Mouse (Mus musculus) hindbrain, embryonic 16.5 days (tissue): ENCODE measurements at regions not wholly inside any gene's neighbourhood (a gene's known extent, or its start where the extent isn't known, plus 50 kb on each side); places are given as distances from the start of the nearest gene placed in this dataset.

ENCODE experiments used
- ATAC-seq: fragments of 200-750 bp; cut with Nextera tagmentation; 2 replicates; pipeline ENCODE4 v1.8.0; 2017; ENCODE audit warnings: moderate TSS enrichment, moderate library complexity
- H3K27ac ChIP-seq: fragments of 300-500 bp; sonication (generic); 2 replicates; pipeline ENCODE4 v1.5.1; 2014; ENCODE audit warnings: low read depth, mild to moderate bottlenecking, control low read depth, low read length, moderate library complexity
- H3K27me3 ChIP-seq: fragments of 300-500 bp; sonication (generic); replicated peaks from 2 replicates; pipeline ENCODE4 v1.6.1; 2014; ENCODE audit warnings: low read length; ENCODE audit not compliant: control insufficient read depth, insufficient read depth
- H3K36me3 ChIP-seq: fragments of 300-500 bp; sonication (generic); 2 replicates; pipeline ENCODE4 v1.6.1; 2014; ENCODE audit warnings: mild to moderate bottlenecking, low read length, moderate library complexity, mixed read lengths; ENCODE audit not compliant: control insufficient read depth, insufficient read depth
- H3K4me1 ChIP-seq: fragments of 300-500 bp; sonication (generic); 2 replicates; pipeline ENCODE4 v1.6.1; 2014; ENCODE audit warnings: low read depth, low read length; ENCODE audit not compliant: control insufficient read depth, insufficient read depth
- H3K4me2 ChIP-seq: fragments of 300-500 bp; sonication (generic); 2 replicates; pipeline ENCODE4 v1.6.1; 2014; ENCODE audit warnings: mild to moderate bottlenecking, low read length, control low read depth, moderate library complexity
- H3K4me3 ChIP-seq: fragments of 300-500 bp; sonication (generic); 2 replicates; pipeline ENCODE4 v1.5.1; 2014; ENCODE audit warnings: mild to moderate bottlenecking, low read length, control low read depth, moderate library complexity
- H3K9ac ChIP-seq: fragments of 300-500 bp; sonication (generic); 2 replicates; pipeline ENCODE4 v1.6.1; 2014; ENCODE audit warnings: low read depth, mild to moderate bottlenecking, control low read depth, low read length, moderate library complexity
- H3K9me3 ChIP-seq: fragments of 300-500 bp; sonication (generic); 2 replicates; pipeline ENCODE4 v1.6.1; 2014; ENCODE audit warnings: mild to moderate bottlenecking, low read length, moderate library complexity; ENCODE audit not compliant: control insufficient read depth
- WGBS: fragments of 180-500 bp; shearing (Covaris S2); extraction: QIAGEN DNeasy Blood & Tissue Kit; methylation state at CpG from one replicate; pipeline ENCODE4 v1.1.7; 2014; 5-methylcytosine and 5-hydroxymethylcytosine counted together

- no peaks in the 10 kb centered on the region for H3K36me3 ChIP-seq
- no peak overlapping the region for H3K27ac ChIP-seq
- H3K9me3 ChIP-seq: no peaks in the 10 kb centered on the region
- H3K9ac ChIP-seq: no peak overlapping the region
- no peaks in the 10 kb centered on the region for H3K27me3 ChIP-seq
- H3K4me3 ChIP-seq: no peak overlapping the region
- 93% methylated on average over 3 of the region's 3 CpGs for WGBS
- no peak overlapping the region for H3K4me2 ChIP-seq
- ATAC-seq: no peak
- no peaks in the 10 kb centered on the region for H3K4me1 ChIP-seq
These were observed 142.9 kb upstream of the Dpyd start for GRCm38 (mm10) chr3:118418981-118419380.

DNA sequence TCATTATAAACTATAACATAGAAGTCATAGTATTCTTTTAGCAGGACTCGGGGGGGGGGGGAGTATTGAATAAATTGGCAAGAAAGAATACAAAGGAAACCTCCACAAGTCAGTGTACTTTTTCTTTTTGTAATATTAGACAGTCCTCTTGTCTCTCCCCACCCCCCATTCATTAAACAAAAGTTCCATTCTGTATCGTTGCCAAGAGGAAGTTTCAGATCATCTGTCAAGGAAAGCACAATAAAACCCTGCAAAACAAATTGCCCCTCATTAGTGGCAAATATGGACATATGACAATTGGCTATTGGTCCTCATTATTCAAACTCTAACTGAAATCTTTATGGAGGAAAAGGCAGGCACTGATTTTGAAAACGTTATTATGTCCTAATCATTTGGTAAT is 140.2 kb upstream of the Dpyd start:
- no peak overlapping the region for H3K9ac ChIP-seq
- ATAC-seq: no peak
- no peaks in the 10 kb centered on the region for H3K27me3 ChIP-seq
- H3K9me3 ChIP-seq: no peaks in the 10 kb centered on the region
- no peak overlapping the region for H3K4me3 ChIP-seq
- H3K4me2 ChIP-seq: no peak overlapping the region
- H3K36me3 ChIP-seq: no peaks in the 10 kb centered on the region
- no peak overlapping the region for H3K27ac ChIP-seq
- WGBS: 27% methylated on average over 3 of the region's 3 CpGs
- H3K4me1 ChIP-seq: peaks cover 4% of the 10 kb centered on the region; the same call in 1 of the 2 replicates

DNA sequence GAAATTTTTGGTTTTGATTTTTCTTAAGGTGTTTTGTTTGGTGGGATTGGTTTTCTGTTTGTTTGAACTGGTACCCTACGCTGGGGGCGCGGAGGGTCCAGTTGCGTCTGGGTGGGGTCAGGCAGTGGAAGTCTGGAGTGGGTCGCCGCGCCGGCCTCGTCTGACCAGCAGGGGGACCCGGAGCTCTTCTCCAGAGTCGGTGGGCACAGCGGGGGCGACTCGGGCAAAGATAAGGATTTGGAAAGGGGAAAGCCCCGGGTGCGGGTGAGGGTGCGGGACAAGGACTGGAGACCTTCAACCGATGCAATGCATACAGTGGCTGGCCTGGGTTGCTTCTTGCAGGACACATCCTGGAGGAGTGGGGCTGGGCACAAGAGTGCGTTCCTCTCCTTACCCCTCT is 136.2 kb upstream of the Dpyd start:
- Histone ChIP-seq H3K27me3 (no peaks in the 10 kb centered on the region; the same call in 1 of the 2 replicates), H3K4me2 (peak overlapping the region; percentile 73), H3K27ac (no peak overlapping the region), H3K4me1 (peaks cover 4% of the 10 kb centered on the region; the same call in 1 of the 2 replicates), H3K4me3 (peak overlapping the region; percentile 41), H3K9ac (peak overlapping the region; percentile 41), H3K9me3 (no peaks in the 10 kb centered on the region), H3K36me3 (no peaks in the 10 kb centered on the region)
- peak; percentile 44; the same call in 1 of the 2 replicates for ATAC-seq
- 5% methylated on average over 19 of the region's 19 CpGs for WGBS

DNA sequence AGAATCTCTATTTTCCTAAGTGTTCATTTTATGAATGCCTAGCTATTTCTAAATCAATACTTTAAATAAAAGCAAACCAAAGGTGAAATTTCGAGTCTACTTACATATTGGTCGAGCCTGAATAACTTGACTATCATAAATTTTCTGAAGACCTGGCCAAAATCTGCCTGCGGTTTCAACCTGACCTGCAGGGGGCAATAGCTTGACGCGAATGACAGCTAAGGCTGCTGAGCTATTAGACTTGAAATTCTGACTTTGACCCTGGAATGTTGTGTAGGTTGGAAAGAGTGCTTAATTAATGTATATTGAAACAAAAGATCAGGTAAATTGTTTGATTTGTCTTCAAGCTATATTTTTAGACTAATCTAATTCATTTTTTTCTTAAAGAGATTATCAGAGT is 133.4 kb upstream of the Dpyd start:
- no peak overlapping the region for H3K4me3 ChIP-seq
- no peak overlapping the region for H3K9ac ChIP-seq
- H3K27me3 ChIP-seq: peaks cover 2% of the 10 kb centered on the region; the same call in 1 of the 2 replicates
- no peaks in the 10 kb centered on the region for H3K36me3 ChIP-seq
- H3K4me1 ChIP-seq: peaks cover 4% of the 10 kb centered on the region; the same call in 1 of the 2 replicates
- H3K9me3 ChIP-seq: no peaks in the 10 kb centered on the region
- H3K27ac ChIP-seq: no peak overlapping the region
- 2% methylated on average over 5 of the region's 5 CpGs for WGBS
- H3K4me2 ChIP-seq: no peak overlapping the region
- no peak for ATAC-seq

DNA sequence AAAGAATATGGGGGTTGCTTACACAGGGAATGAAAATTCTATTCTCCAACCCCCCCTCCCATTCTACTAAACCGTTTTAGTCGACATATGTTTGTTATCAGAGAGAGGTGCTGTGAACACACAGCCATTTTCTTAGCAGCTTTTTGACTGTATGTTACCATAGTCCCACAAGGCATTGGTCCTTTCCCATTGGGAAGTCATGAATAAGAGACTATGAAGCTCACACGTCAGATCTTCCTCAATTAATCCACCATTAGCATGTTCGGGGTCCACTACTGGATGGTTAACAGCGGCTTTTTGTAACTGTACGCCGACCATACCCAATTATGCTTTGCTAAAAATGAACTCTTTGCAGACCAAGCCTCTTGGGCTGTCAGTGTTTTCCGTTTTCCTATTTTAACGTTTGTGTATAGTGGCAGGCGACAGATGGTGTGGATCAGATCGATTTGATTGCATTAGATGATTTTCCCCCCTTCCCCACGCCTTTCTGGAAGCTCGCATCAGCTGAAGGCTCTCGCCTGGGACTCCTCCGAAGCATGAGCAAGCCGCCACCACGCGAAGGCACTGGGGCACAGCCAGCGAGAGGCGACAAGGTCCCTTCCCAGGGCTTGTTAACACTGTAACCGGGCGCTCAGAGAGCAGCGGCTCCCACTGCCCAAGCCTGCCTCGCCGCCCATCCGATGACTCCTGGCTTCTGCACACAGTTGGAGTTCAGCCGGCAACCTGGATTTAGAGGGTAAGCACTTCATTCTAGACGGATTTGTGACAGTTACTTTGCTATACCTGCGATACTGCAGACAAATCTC is 131.9 kb upstream of the Dpyd start:
- WGBS: 4% methylated on average over 29 of the region's 29 CpGs
- Histone ChIP-seq H3K36me3 (no peaks in the 10 kb centered on the region), H3K27ac (peak overlapping the region; percentile 92), H3K4me2 (peak overlapping the region; percentile 61), H3K9me3 (no peaks in the 10 kb centered on the region), H3K4me1 (peaks cover 7% of the 10 kb centered on the region; the same call in 1 of the 2 replicates), H3K9ac (peak overlapping the region; percentile 79), H3K4me3 (peak overlapping the region; percentile 58), H3K27me3 (peaks cover 2% of the 10 kb centered on the region; the same call in 1 of the 2 replicates)
- ATAC-seq: peak; percentile 79

DNA sequence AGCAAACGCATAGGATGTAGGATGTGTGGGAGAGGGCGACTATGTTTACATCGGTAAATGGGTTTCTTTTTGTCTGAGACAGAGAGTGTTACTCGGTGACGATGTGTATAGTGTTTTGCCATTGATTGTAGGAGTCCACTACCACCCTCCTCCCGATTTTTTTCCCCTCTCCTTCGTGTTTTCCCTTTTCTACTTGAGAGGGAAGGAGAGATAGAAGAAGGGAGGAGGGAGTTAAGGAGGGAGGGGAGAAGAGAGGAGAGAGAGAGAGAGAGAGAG is 131.4 kb upstream of the Dpyd start:
- peak overlapping the region; percentile 61 for H3K4me2 ChIP-seq
- peak; percentile 43 for ATAC-seq
- 2% methylated on average over 7 of the region's 7 CpGs for WGBS
- H3K27me3 ChIP-seq: peaks cover 2% of the 10 kb centered on the region; the same call in 1 of the 2 replicates
- H3K9ac ChIP-seq: peak overlapping the region; percentile 79
- H3K36me3 ChIP-seq: no peaks in the 10 kb centered on the region
- no peaks in the 10 kb centered on the region for H3K9me3 ChIP-seq
- H3K4me1 ChIP-seq: peaks cover 7% of the 10 kb centered on the region; the same call in 1 of the 2 replicates
- H3K27ac ChIP-seq: peak overlapping the region; percentile 92
- peak overlapping the region; percentile 58 for H3K4me3 ChIP-seq

GRCm38 (mm10) chr3:118431031-118431723 is 130.8 kb upstream of the Dpyd start:
- Histone ChIP-seq H3K9me3 (no peaks in the 10 kb centered on the region), H3K27me3 (peaks cover 2% of the 10 kb centered on the region; the same call in 1 of the 2 replicates), H3K4me1 (peaks cover 3% of the 10 kb centered on the region; the same call in 1 of the 2 replicates), H3K9ac (peak overlapping the region; percentile 79), H3K4me3 (peak overlapping the region; percentile 58), H3K4me2 (peak overlapping the region; percentile 61), H3K27ac (peak overlapping the region; percentile 92), H3K36me3 (no peaks in the 10 kb centered on the region)
- peak; percentile 73 for ATAC-seq
- WGBS: under 1% methylated on average over 22 of the region's 22 CpGs

DNA sequence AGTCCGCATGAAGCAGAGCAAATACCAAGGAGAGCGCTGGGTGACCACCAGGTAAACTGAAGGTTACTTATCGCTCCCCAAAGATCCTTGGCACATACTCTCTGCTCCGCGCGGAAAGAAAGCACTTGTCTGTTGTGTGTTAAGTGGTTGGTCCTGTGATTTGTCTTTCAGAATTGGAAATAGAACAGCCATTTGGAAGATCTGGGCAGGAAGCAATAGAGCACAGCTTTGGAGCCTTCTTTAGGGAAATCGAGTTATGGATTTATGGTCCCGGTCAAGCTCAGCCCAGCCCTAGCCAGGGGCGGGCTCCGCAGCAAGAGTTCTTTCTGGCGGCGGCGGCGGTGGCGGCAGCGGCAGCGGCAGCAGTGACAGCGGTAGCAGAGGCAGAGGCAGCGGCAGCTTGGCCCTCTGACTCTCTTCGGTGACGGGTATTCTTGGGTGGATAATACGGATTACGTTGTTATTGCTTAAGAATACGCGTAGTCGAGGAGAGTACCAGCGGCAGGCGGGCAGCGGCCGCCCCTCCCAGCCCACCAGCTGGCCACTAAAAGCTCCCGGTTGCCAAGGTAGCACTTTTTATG is 128.4 kb upstream of the Dpyd start:
- peaks cover 3% of the 10 kb centered on the region; the same call in 1 of the 2 replicates for H3K4me1 ChIP-seq
- no peaks in the 10 kb centered on the region for H3K36me3 ChIP-seq
- peak overlapping the region; percentile 90 for H3K4me2 ChIP-seq
- peak; percentile 21 for ATAC-seq
- no peaks in the 10 kb centered on the region for H3K9me3 ChIP-seq
- WGBS: 1% methylated on average over 31 of the region's 31 CpGs
- H3K27ac ChIP-seq: peak overlapping the region; percentile 53; the same call in 1 of the 2 replicates
- peak overlapping the region; percentile 53 for H3K9ac ChIP-seq
- H3K4me3 ChIP-seq: peak overlapping the region; percentile 58
- H3K27me3 ChIP-seq: 0 out of 2 replicates have a peak, but pooled peaks cover 2% of the 10 kb centered on the region

DNA sequence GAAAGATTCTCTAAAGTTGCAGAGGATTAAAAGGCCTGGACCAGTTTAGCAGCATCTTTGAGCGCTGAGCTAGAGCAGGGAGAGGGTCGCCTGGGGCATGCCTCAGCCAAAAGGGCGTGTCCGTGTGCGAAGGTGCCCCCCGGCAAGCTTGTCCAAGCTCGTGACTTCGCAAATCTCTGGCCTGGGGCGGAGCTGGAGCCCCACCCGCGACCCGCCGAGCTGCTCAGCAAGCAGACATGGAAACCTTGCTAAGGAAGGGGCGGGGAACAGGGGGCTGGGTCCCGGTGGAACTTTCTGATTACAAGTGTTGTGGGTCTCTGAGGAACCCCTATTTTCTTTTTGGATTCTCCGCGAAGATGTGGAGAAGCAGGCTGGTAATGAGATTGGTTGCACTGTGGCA is 127.6 kb upstream of the Dpyd start:
- 0 out of 2 replicates have a peak, but pooled peaks cover 2% of the 10 kb centered on the region for H3K27me3 ChIP-seq
- peaks cover 3% of the 10 kb centered on the region; the same call in 1 of the 2 replicates for H3K4me1 ChIP-seq
- H3K27ac ChIP-seq: peak overlapping the region; percentile 57
- peak overlapping the region; percentile 90 for H3K4me2 ChIP-seq
- ATAC-seq: 0 out of 2 replicates have a peak, but pooled peaks have one; percentile 25
- H3K4me3 ChIP-seq: peak overlapping the region; percentile 58
- 0% methylated on average over 14 of the region's 17 CpGs for WGBS
- H3K9me3 ChIP-seq: no peaks in the 10 kb centered on the region
- H3K9ac ChIP-seq: peak overlapping the region; percentile 60
- no peaks in the 10 kb centered on the region for H3K36me3 ChIP-seq
